Mouse (Mus musculus): ENCODE measurements around the gene Arhgap22.

The Arhgap22 gene

GRCm38 (mm10) chr14:33331627-33332026 lies 117.8 kb downstream of the Arhgap22 start:
- POLR2A ChIA-PET = interaction anchor here in 1 of 4 experiments (1.2 kb wide), 1 partner anchor 9 kb away, joined by 4 read pairs; no protein-coding TSS in a partner anchor
- CTCF ChIA-PET = interaction anchor here in 2 of 4 experiments (0.9 to 1.7 kb wide), 4 partner anchors 9 to 118 kb away, joined by 4 to 7 read pairs (median 4); partner anchors contain the start of gene Arhgap22 (in 2 of the 2)

GRCm38 (mm10) chr14:33333833-33334232 lies 120.0 kb downstream of the Arhgap22 start:
- CTCF ChIA-PET = interaction anchor here in 2 of 4 experiments (0.6 kb wide), 2 partner anchors 120 to 229 kb away, joined by 3 to 7 read pairs; partner anchors contain the start of gene Arhgap22 (in 1 of the 2)
- POLR2A ChIA-PET = no interaction called here

GRCm38 (mm10) chr14:33334402-33334801 lies 120.6 kb downstream of the Arhgap22 start:
- CTCF ChIA-PET = interaction anchor here in 1 of 4 experiments (0.6 kb wide), 1 partner anchor 120 kb away, joined by 3 read pairs; the partner anchor contains the start of gene Arhgap22
- POLR2A ChIA-PET = interaction anchor here in 1 of 4 experiments (0.6 kb wide), 1 partner anchor 15 kb away, joined by 3 read pairs; no protein-coding TSS in a partner anchor

DNA sequence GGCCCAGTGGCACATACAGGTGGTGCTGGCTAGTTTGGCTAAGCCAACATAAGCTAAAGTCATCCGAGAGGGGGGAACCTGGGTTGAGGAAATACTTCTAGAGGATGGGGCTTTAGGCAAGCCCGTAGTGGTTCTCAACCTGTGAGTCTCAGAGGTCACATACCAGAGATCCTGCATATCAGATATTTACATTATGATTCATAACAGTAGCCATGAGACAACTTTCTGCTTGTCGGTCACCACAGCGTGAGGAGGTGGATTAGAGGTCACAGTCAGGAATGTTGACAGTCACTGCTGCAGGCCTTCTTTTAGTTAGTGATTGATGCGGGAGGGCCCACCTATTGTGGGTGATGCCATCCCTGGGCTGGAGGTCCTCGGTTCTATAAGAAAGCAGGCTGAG lies 121.9 kb downstream of the Arhgap22 start:
- POLR2A ChIA-PET = no interaction called here
- CTCF ChIA-PET = interaction anchor here in 2 of 4 experiments (1.2 to 1.3 kb wide), 3 partner anchors 35 to 122 kb away, joined by 3 read pairs; no protein-coding TSS in a partner anchor

GRCm38 (mm10) chr14:33338684-33339083 lies 124.9 kb downstream of the Arhgap22 start:
- POLR2A ChIA-PET = no interaction called here
- CTCF ChIA-PET = interaction anchor here in 1 of 4 experiments (1.0 kb wide), 1 partner anchor 26 kb away, joined by 3 read pairs; no protein-coding TSS in a partner anchor

DNA sequence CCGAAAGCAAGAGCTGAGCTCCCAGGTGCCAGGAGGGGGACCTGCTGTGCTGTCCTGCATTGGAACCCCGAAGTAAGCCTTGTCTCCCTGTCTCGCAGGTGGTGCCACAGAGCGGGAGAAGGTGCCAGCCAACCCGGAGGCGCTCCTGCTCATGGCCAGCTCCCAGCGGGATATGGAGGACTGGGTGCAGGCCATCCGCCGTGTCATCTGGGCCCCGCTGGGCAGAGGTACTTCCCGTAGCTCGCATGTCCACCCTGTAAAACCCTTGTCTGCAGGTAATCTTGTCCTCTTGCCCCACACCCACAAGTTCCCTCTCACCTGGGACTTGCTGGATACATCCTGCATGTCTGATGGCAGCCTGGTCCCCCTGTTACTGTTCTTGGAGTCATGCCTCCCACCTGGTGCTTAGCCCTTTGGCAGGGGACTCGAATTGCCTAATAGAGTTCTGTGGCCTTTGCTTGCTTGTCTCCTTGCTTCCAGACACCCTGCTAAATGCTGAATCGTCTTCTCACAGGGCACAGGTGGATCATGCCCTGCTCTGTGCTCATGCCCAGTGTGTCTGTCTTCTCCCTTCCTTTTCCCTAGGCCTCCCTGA lies 129.4 kb downstream of the Arhgap22 start:
- POLR2A ChIA-PET = no interaction called here
- CTCF ChIA-PET = no interaction called here

GRCm38 (mm10) chr14:33346546-33346945 lies 132.7 kb downstream of the Arhgap22 start:
- CTCF ChIA-PET = interaction anchor here in 1 of 4 experiments (1.1 kb wide), 1 partner anchor 43 kb away, joined by 3 read pairs; no protein-coding TSS in a partner anchor
- POLR2A ChIA-PET = no interaction called here

GRCm38 (mm10) chr14:33347738-33348137 lies 133.9 kb downstream of the Arhgap22 start:
- ChIA-PET CTCF (no interaction called here), POLR2A (no interaction called here)

- POLR2A ChIA-PET = no interaction called here
- CTCF ChIA-PET = no interaction called here
Measured at GRCm38 (mm10) chr14:33348146-33348545, 134.3 kb downstream of the Arhgap22 start.

GRCm38 (mm10) chr14:33351019-33351418 lies 137.2 kb downstream of the Arhgap22 start:
- POLR2A ChIA-PET = interaction anchor here in 2 of 4 experiments (0.9 to 2.3 kb wide), 7 partner anchors 10 to 1191 kb away, joined by 3 to 5 read pairs (median 3); partner anchors contain the start of gene Ncoa4 (in 1 of the 2)
- CTCF ChIA-PET = interaction anchor here in 2 of 4 experiments (0.8 to 2.2 kb wide), 6 partner anchors 14 to 144 kb away, joined by 3 to 7 read pairs (median 3); partner anchors contain the start of gene Arhgap22 (in 1 of the 2)

DNA sequence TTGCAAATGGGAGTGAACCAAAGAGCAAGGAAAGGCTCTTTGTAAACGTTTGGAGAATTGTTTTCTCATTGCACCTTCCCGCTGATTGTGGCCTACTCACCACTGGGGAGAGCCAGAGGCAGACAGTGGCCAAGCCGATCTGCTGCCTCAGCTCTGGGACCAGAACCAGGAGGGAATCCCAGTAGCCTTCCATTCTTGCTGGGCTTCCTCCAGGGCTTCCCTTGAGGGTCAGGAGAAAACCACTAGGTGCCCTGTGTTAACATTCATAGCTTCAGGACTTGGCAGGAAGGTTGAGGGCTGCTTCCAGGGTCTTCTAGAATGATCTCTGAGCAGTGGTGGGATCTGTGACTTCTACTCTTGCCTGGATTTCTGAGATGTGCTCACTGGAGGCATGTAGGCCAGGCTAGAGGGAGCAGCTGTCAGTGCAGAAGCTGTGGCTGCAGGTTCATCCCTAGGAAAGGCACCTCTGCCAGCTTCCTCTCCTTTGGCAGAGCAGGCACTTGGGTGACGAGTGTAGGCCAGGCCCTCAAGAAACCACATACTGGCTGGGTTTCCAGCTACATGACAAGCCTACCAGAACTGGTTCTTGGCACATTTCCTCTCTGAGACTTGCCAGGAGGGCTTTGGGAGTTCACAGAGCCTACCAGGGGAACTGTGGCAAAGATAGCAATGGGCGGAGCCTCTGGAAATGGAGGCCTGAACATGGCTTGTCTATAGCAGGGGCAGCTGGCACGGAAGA lies 138.3 kb downstream of the Arhgap22 start:
- CTCF ChIA-PET = interaction anchor here in 2 of 4 experiments (0.6 to 2.2 kb wide), 3 partner anchors 22 to 138 kb away, joined by 3 to 7 read pairs (median 3); partner anchors contain the start of gene Arhgap22 (in 1 of the 2)
- POLR2A ChIA-PET = interaction anchor here in 2 of 4 experiments (0.9 to 2.3 kb wide), 2 partner anchors 18 to 19 kb away, joined by 3 to 5 read pairs; no protein-coding TSS in a partner anchor

GRCm38 (mm10) chr14:33352890-33353289 lies 139.1 kb downstream of the Arhgap22 start:
- CTCF ChIA-PET = no interaction called here
- POLR2A ChIA-PET = interaction anchor here in 1 of 4 experiments (0.7 kb wide), 1 partner anchor 9 kb away, joined by 3 read pairs; no protein-coding TSS in a partner anchor

DNA sequence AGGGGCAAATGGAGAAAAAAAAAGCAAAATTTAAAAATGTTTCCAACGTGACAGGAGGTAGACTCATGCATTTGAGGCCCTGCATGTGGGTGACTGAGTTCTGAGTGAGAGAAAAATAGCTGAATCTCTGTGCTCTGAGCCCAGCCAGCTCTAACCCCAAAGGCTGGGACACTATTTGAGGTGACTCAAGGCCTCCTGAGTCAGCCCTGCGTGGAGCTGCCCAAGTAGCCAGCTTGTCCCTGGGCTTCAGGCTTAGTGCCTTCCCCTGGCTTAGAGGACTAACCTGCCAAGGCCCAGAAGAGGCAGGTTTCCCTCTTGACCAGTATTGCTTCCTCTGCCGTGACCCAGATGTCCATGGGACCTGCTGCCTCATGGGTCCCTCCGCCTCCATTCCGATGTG lies 141.4 kb downstream of the Arhgap22 start:
- POLR2A ChIA-PET = no interaction called here

GRCm38 (mm10) chr14:33357600-33358368 lies 144.0 kb downstream of the Arhgap22 start:
- POLR2A ChIA-PET = interaction anchor here in 2 of 4 experiments (0.8 to 1.7 kb wide), 4 partner anchors 8 to 80 kb away, joined by 3 to 5 read pairs (median 4); no protein-coding TSS in a partner anchor

More for the DNA sequence above, 141.4 kb downstream of the Arhgap22 start:
- CTCF ChIA-PET = no interaction called here

DNA sequence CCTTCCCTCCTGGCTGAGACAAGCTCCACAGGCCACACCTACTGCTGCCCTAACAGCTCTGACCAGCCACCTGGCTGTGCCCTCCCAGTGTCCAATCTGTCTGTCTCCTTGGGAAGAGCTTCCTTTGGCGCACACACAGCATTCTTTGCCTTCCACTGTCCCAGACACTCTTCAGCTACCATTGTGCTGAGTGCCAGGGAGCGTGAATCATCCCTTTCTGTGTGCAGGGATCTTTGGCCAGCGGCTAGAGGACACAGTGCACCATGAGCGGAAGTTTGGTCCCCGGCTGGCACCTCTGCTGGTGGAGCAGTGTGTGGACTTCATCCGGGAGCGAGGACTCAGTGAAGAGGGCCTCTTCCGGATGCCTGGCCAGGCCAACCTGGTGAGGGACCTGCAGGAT lies 145.1 kb downstream of the Arhgap22 start:
- ChIA-PET POLR2A (interaction anchor here in 1 of 4 experiments (1.1 to 1.6 kb wide), 2 partner anchors 9 to 31 kb away, joined by 3 to 4 read pairs; no protein-coding TSS in a partner anchor), CTCF (interaction anchor here in 2 of 4 experiments (0.6 to 1.2 kb wide), 2 partner anchors 12 kb away, joined by 3 read pairs; no protein-coding TSS in a partner anchor)

More at GRCm38 (mm10) chr14:33357600-33358368, 144.0 kb downstream of the Arhgap22 start:
- CTCF ChIA-PET = interaction anchor here in 1 of 4 experiments (1.2 kb wide), 1 partner anchor 13 kb away, joined by 3 read pairs; no protein-coding TSS in a partner anchor

DNA sequence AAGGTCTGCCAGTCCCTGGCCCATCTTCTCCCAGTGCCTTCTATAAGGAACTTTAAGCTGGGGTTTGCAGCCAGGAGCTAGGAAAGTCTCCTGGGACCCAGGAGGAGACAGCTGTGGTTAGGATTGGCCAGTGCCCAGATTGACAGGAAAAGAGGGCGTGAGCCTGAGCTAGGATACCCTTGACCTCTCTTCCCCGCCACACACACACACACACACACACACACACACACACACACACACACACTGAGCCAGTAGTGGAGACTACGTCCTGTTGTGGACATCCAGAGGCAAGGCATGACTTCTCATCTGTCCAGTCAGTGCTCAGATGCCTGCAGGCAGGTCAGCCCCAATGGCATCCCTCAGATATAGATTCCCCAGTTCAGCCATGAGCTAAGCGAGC lies 147.7 kb downstream of the Arhgap22 start:
- ChIA-PET POLR2A (interaction anchor here in 2 of 4 experiments (1.1 to 3.0 kb wide), 4 partner anchors 8 to 10 kb away, joined by 3 to 8 read pairs (median 6); no protein-coding TSS in a partner anchor), CTCF (interaction anchor here in 3 of 4 experiments (0.7 to 2.9 kb wide), 6 partner anchors 9 to 154 kb away, joined by 3 to 14 read pairs (median 4); partner anchors contain the start of gene Arhgap22 (in 2 of the 3))

DNA sequence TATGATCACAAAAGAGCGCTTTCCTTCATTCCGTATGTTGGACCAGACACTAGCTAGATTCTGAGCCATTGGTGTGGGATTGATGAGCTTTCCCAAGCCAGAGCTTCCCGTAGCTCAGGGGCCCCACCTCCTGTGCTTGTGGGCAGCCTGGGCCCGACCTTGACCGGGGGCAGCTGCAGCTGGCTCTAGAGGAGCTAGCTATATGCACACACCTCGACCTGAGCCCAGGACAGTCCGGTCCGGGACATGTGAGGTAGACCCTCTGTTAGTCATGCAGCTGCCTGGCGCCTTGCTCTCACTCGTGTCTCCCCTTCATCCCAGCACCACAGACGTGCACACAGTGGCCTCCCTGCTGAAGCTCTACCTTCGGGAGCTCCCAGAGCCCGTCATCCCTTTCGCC lies 148.3 kb downstream of the Arhgap22 start:
- POLR2A ChIA-PET = interaction anchor here in 2 of 4 experiments (1.1 to 3.0 kb wide), 5 partner anchors 7 to 27 kb away, joined by 3 to 8 read pairs (median 5); no protein-coding TSS in a partner anchor

DNA sequence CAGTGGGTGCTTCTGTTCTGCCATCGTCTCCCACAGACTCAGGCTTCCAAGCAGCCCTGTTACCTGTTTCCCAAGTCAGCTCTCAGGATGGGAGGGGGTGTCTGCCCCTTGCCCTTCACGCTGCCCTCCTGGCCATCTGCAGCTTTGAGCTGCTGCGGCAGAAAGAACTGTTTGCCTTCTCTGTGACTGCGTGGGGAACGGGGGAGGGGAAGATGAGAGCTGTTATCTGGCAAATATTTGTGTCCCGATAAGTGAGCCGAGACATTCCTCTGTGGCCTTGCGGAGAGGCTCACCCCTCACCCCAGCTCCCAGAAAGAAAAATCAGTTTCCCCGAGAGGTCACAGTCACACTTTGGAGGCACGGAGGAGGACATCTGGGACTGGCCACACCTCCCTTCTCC lies 149.0 kb downstream of the Arhgap22 start:
- CTCF ChIA-PET = interaction anchor here in 3 of 4 experiments (0.7 to 2.9 kb wide), 4 partner anchors 8 to 156 kb away, joined by 3 to 14 read pairs (median 5); no protein-coding TSS in a partner anchor
- POLR2A ChIA-PET = interaction anchor here in 2 of 4 experiments (1.1 to 3.0 kb wide), 3 partner anchors 9 to 26 kb away, joined by 3 to 8 read pairs (median 4); no protein-coding TSS in a partner anchor

More for the DNA sequence above, 148.3 kb downstream of the Arhgap22 start:
- CTCF ChIA-PET = interaction anchor here (0.7 to 2.9 kb wide), 8 partner anchors 8 to 155 kb away, joined by 3 to 14 read pairs (median 4); partner anchors contain the start of gene Arhgap22 (in 2 of the 4)
